Mouse (Mus musculus) testis, adult 2 months (tissue): ENCODE data around the gene Adgre1. TPM values are rescaled to one million over a fixed set of nuclear protein-coding genes. Genes with fewer than 3 reads are reported as not detected.

Experiments used
- H3K27ac ChIP-seq: fragments of 200-500 bp; 2 replicates; pipeline ENCODE4 v1.5.1; 2012; ENCODE audit warnings: low read depth, low read length; ENCODE audit not compliant: control insufficient read depth, insufficient read depth
- H3K27me3 ChIP-seq: fragments of 200-500 bp; 2 replicates; pipeline ENCODE4 v1.6.1; 2012; ENCODE audit warnings: mild to moderate bottlenecking, low read length, moderate library complexity; ENCODE audit not compliant: control insufficient read depth, insufficient read depth
- H3K36me3 ChIP-seq: fragments of 200-500 bp; 2 replicates; pipeline ENCODE4 v1.6.1; 2012; ENCODE audit warnings: mild to moderate bottlenecking, low read length; ENCODE audit not compliant: control insufficient read depth, insufficient read depth
- H3K4me1 ChIP-seq: fragments of 200-500 bp; 2 replicates; pipeline ENCODE4 v1.6.1; 2012; ENCODE audit warnings: low read length; ENCODE audit not compliant: control insufficient read depth, insufficient read depth
- H3K4me3 ChIP-seq: fragments of 200-500 bp; 2 replicates; pipeline ENCODE4 v1.5.1; 2012; ENCODE audit warnings: low read depth, mild to moderate bottlenecking, low read length, moderate library complexity, mixed read lengths; ENCODE audit not compliant: control insufficient read depth
- CTCF ChIP-seq: fragments of 200-500 bp; IDR thresholded peaks from 2 replicates; pipeline ENCODE4 v1.5.1; 2012; ENCODE audit warnings: low read depth, mild to moderate bottlenecking, inconsistent platforms, low read length, moderate library complexity; ENCODE audit not compliant: control insufficient read depth, insufficient read depth, insufficient replicate concordance
- POLR2A ChIP-seq: fragments of 200-500 bp; IDR thresholded peaks from 2 replicates; pipeline ENCODE4 v1.6.1; 2012; ENCODE audit warnings: low read depth, mild to moderate bottlenecking, inconsistent platforms, low read length, moderate library complexity; ENCODE audit not compliant: control insufficient read depth
- polyA plus RNA-seq: library from polyadenylated mRNA; depleted of rRNA; stranded (reverse); fragments of >200 nt; gene quantifications from 2 replicates; pipeline ENCODE4 v1.2.3, GENCODE M21; 2012; rRNA removed

Adgre1 gene
- 1.9 and 2.6 TPM in 2 replicates for polyA plus RNA-seq

GRCm38 (mm10) chr17:57358441-57358840 lies at the start of gene Adgre1:
Adgre1 (plus strand) TSS chr17:57358691.
- no peak for TF ChIP-seq CTCF
- TF ChIP-seq POLR2A = no peak

GRCm38 (mm10) chr17:57311801-57312200 lies 46.7 kb upstream of the Adgre1 start:
- peak overlapping the region; percentile 64 for H3K4me3 ChIP-seq
- TF ChIP-seq POLR2A (peak; percentile 85), CTCF (no peak)

More at GRCm38 (mm10) chr17:57358441-57358840, at the start of gene Adgre1:
- no peaks in the 10 kb centered on the region for H3K27me3 ChIP-seq
- H3K36me3 ChIP-seq = no peaks in the 10 kb centered on the region
- H3K4me3 ChIP-seq = no peak within 1 kb of the TSS
- H3K4me1 ChIP-seq = no peaks in the 10 kb centered on the region
- H3K27ac ChIP-seq = no peak within 1 kb of the TSS

GRCm38 (mm10) chr17:57327615-57328014 lies 30.9 kb upstream of the Adgre1 start:
- H3K36me3 ChIP-seq = no peaks in the 10 kb centered on the region
- H3K4me3 ChIP-seq = no peak overlapping the region
- TF ChIP-seq CTCF (no peak), POLR2A (no peak)
- H3K27ac ChIP-seq = no peak overlapping the region
- H3K4me1 ChIP-seq = peaks cover 2% of the 10 kb centered on the region; the same call in 1 of the 2 replicates
- no peaks in the 10 kb centered on the region for H3K27me3 ChIP-seq

More at GRCm38 (mm10) chr17:57311801-57312200, 46.7 kb upstream of the Adgre1 start:
- H3K4me1 ChIP-seq = peaks cover 8% of the 10 kb centered on the region
- H3K27ac ChIP-seq = peak overlapping the region; percentile 55
- H3K27me3 ChIP-seq = no peaks in the 10 kb centered on the region
- no peaks in the 10 kb centered on the region for H3K36me3 ChIP-seq

- no peak overlapping the region for H3K4me3 ChIP-seq
- H3K4me1 ChIP-seq = peaks cover 2% of the 10 kb centered on the region
- H3K36me3 ChIP-seq = no peaks in the 10 kb centered on the region
- H3K27me3 ChIP-seq = no peaks in the 10 kb centered on the region
- H3K27ac ChIP-seq = no peak overlapping the region
- no peak for TF ChIP-seq CTCF
- no peak for TF ChIP-seq POLR2A
These were observed 29.5 kb upstream of the Adgre1 start for GRCm38 (mm10) chr17:57328944-57329343.

GRCm38 (mm10) chr17:57330993-57331392 lies 27.5 kb upstream of the Adgre1 start:
- Histone ChIP-seq H3K27me3 (no peaks in the 10 kb centered on the region), H3K4me3 (no peak overlapping the region), H3K36me3 (no peaks in the 10 kb centered on the region), H3K27ac (no peak overlapping the region), H3K4me1 (peaks cover 13% of the 10 kb centered on the region)
- TF ChIP-seq POLR2A = no peak

GRCm38 (mm10) chr17:57332241-57332640 lies 26.2 kb upstream of the Adgre1 start:
- no peak overlapping the region for H3K4me3 ChIP-seq
- no peak overlapping the region for H3K27ac ChIP-seq
- H3K36me3 ChIP-seq = no peaks in the 10 kb centered on the region
- TF ChIP-seq POLR2A (no peak), CTCF (no peak)
- H3K4me1 ChIP-seq = peaks cover 13% of the 10 kb centered on the region
- no peaks in the 10 kb centered on the region for H3K27me3 ChIP-seq

- TF ChIP-seq CTCF (no peak), POLR2A (no peak)
These were observed 24.3 kb upstream of the Adgre1 start for GRCm38 (mm10) chr17:57334001-57334760.

More at GRCm38 (mm10) chr17:57334001-57334760, 24.3 kb upstream of the Adgre1 start:
- Histone ChIP-seq H3K36me3 (no peaks in the 10 kb centered on the region), H3K4me3 (peak overlapping the region; percentile 42), H3K27me3 (no peaks in the 10 kb centered on the region), H3K4me1 (peaks cover 16% of the 10 kb centered on the region), H3K27ac (no peak overlapping the region)
